Mouse (Mus musculus): Measurements from ENCODE around the gene Cdh24. TPM values are rescaled to one million over a fixed set of nuclear protein-coding genes. Genes with fewer than 3 reads are reported as not detected.

Gene Cdh24
- total and polyA plus RNA-seq, 3 experiments, result 0.18 to 1.1 (median 0.31) TPM

DNA sequence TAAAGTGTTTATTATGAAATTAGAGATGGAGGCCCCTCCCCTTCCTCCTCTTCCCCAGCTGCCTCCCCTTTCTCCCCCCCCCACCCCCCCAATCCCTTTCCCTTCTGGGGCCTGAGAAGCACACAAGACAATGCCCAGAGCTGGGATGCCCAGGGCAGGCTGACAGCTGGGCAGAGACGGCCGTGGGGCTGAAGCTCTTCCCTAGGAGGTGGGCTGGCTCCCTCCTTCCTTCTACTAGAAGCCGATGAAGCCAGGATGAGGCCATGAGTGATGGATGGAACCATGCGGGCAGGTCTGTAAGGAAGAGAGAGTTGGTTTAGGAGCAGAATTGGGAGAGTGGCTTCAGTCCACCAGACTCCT, 9.9 kb downstream of the Cdh24 start:
- Histone ChIP-seq H3K79me2 (replicated peaks; ENCODE audit: control insufficient read depth, insufficient read depth, low read length) (no peaks in the 10 kb centered on the region), H3K36me3 (ENCODE audit: control insufficient read depth, insufficient read depth, low read length) (no peaks in the 10 kb centered on the region), H3K27ac (no peak overlapping the region), H3K27me3 (ENCODE audit: control insufficient read depth, insufficient read depth, low read length) (no peaks in the 10 kb centered on the region), H3K9ac (ENCODE audit: low read depth, low read length) (no peak overlapping the region), H3K4me1 (ENCODE audit: control insufficient read depth, insufficient read depth, low read length) (no peaks in the 10 kb centered on the region), H3K4me3 (no peak overlapping the region)
- no peak for TF ChIP-seq EP300 (IDR thresholded peaks at IDR 0.05; ENCODE audit: insufficient read depth, low read depth, low read length)
- no peak for TF ChIP-seq CTCF (IDR thresholded peaks at IDR 0.05)
- TF ChIP-seq POLR2A (IDR thresholded peaks at IDR 0.05; ENCODE audit: insufficient read depth, low read depth, low read length), result no peak
- DNase-seq, result no peak
- intact Hi-C loops (cut with DNase I), result no loop called here
- WGBS, result 82% methylated on average over 4 of the region's 4 CpGs

DNA sequence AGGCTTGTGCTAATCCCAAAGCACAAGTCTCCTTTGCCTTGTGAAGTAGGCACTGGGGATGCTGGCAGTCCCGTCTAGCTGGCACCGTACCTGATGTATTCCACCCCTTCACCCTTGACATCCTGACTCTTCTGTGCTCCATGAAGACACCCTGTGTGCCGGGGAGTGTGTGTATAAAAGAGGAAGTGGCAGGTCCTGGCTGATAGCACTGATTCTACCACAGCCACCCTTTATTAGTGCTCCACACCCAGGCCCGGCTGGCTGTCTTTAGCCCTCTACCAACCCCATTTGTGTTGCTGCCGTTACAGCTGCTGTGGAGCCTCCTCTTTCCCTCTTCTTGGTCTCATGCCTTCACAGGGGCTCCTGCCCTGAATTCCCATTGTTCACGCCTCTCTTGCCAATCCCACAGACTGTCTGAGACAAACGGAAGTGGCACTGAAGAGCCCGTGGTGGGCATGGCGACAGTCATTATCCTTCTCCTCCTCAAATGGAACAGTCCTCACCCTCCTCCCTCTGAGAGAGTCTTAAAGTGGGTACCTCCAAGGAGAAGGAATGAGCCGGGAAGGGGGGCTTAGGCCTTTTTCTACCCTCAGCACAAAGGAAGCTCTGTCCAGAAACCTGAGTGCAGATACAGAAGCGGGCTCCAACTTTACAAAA, 10.5 kb downstream of the Cdh24 start:
- intact Hi-C loops (cut with DNase I), result no loop called here
- Histone ChIP-seq H3K79me2 (replicated peaks; ENCODE audit: control insufficient read depth, insufficient read depth, low read length) (no peaks in the 10 kb centered on the region), H3K27ac (no peak overlapping the region), H3K9ac (ENCODE audit: low read depth, low read length) (no peak overlapping the region), H3K4me3 (no peak overlapping the region), H3K36me3 (ENCODE audit: control insufficient read depth, insufficient read depth, low read length) (no peaks in the 10 kb centered on the region), H3K4me1 (ENCODE audit: control insufficient read depth, insufficient read depth, low read length) (no peaks in the 10 kb centered on the region), H3K27me3 (ENCODE audit: control insufficient read depth, insufficient read depth, low read length) (no peaks in the 10 kb centered on the region)
- DNase-seq, result no peak
- TF ChIP-seq EP300 (IDR thresholded peaks at IDR 0.05; ENCODE audit: insufficient read depth, low read depth, low read length), result no peak
- 77% methylated on average over 11 of the region's 11 CpGs for WGBS

DNA sequence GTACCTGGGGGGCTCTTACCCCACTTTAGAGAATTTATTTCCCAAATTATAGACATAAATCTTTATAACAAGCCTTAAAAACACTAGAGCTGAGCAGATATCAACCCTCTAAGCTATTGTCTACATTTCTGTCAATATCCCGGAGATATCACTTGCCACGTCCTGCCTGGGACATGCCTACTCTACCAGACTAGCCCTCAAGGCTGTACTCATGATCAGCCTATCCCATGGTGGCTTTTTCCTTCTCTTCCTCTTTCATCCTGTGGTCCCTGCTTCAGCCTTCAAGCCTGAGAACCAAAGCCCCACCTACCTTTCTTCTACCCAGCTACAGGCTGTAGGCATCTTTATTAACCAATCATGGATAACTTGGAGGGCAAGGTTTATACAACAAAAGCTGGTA, 11.4 kb downstream of the Cdh24 start:
- 86% methylated on average over 2 of the region's 2 CpGs for WGBS
- intact Hi-C loops (cut with DNase I), result no loop called here
- no peaks in the 10 kb centered on the region for H3K4me1 ChIP-seq (ENCODE audit: control insufficient read depth, insufficient read depth, low read length)
- no peak for TF ChIP-seq POLR2A (IDR thresholded peaks at IDR 0.05; ENCODE audit: insufficient read depth, low read depth, low read length)
- no peak for TF ChIP-seq CTCF (IDR thresholded peaks at IDR 0.05)
- no peak for TF ChIP-seq EP300 (IDR thresholded peaks at IDR 0.05; ENCODE audit: insufficient read depth, low read depth, low read length)
- no peaks in the 10 kb centered on the region for H3K79me2 ChIP-seq (replicated peaks; ENCODE audit: control insufficient read depth, insufficient read depth, low read length)
- H3K9ac ChIP-seq (ENCODE audit: low read depth, low read length), result no peak overlapping the region
- H3K36me3 ChIP-seq (ENCODE audit: control insufficient read depth, insufficient read depth, low read length), result no peaks in the 10 kb centered on the region
- no peak for DNase-seq
- H3K4me3 ChIP-seq, result no peak overlapping the region
- no peak overlapping the region for H3K27ac ChIP-seq
- H3K27me3 ChIP-seq (ENCODE audit: control insufficient read depth, insufficient read depth, low read length), result no peaks in the 10 kb centered on the region

DNA sequence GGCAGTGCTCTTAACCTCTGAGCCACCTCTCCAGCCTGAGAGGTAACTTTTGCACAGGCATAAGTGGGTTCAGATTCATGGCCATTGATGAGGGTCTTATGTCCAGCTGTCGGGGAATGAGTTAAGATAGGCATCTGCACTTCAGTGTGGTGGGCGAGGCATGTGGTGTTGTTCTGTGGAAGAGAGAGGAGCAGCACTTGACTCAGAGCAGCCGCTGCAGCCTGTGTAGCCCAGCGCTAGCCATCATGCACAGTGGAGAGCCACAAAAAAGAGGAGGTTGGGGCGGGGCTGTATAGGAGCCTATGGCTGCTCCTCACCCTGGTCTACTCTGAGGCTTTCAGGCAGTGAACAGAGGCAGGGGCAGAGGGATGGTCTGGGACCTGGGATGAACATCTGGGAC, 13.1 kb downstream of the Cdh24 start:
- no peak overlapping the region for H3K9ac ChIP-seq (ENCODE audit: low read depth, low read length)
- TF ChIP-seq POLR2A (IDR thresholded peaks at IDR 0.05; ENCODE audit: insufficient read depth, low read depth, low read length), result no peak
- no peak for TF ChIP-seq CTCF (IDR thresholded peaks at IDR 0.05)
- TF ChIP-seq EP300 (IDR thresholded peaks at IDR 0.05; ENCODE audit: insufficient read depth, low read depth, low read length), result no peak
- DNase-seq, result no peak
- H3K4me3 ChIP-seq, result no peak overlapping the region
- no peaks in the 10 kb centered on the region for H3K27me3 ChIP-seq (ENCODE audit: control insufficient read depth, insufficient read depth, low read length)
- intact Hi-C loops (cut with DNase I), result no loop called here
- H3K4me1 ChIP-seq (ENCODE audit: control insufficient read depth, insufficient read depth, low read length), result no peaks in the 10 kb centered on the region
- no peaks in the 10 kb centered on the region for H3K79me2 ChIP-seq (replicated peaks; ENCODE audit: control insufficient read depth, insufficient read depth, low read length)
- no peak overlapping the region for H3K27ac ChIP-seq
- WGBS, result 63% methylated on average over 5 of the region's 5 CpGs
- no peaks in the 10 kb centered on the region for H3K36me3 ChIP-seq (ENCODE audit: control insufficient read depth, insufficient read depth, low read length)

DNA sequence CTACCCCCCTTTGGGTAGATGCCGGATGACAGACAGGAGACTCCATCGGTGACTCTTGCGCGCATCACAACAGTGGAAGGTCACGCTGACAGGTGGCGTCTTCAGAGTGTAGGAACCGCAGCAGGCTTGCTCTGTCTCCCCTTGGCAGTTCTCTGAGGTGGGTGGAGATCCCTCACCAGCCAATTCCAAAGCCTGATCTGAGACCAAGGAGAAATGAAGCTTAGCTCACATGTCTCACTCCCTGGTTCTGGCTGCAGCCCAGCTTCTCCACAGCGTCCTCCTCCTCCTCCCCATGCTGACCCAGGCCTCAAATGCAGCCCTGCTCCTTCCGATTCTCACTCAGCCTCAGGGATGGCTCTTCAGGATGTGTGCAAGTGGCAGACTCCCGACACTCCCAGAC, 16.2 kb downstream of the Cdh24 start:
- H3K36me3 ChIP-seq (ENCODE audit: control insufficient read depth, insufficient read depth, low read length), result no peaks in the 10 kb centered on the region
- TF ChIP-seq CTCF (IDR thresholded peaks at IDR 0.05) (no peak), EP300 (IDR thresholded peaks at IDR 0.05; ENCODE audit: insufficient read depth, low read depth, low read length) (no peak), POLR2A (IDR thresholded peaks at IDR 0.05; ENCODE audit: insufficient read depth, low read depth, low read length) (no peak)
- no peak overlapping the region for H3K9ac ChIP-seq (ENCODE audit: low read depth, low read length)
- no peaks in the 10 kb centered on the region for H3K79me2 ChIP-seq (replicated peaks; ENCODE audit: control insufficient read depth, insufficient read depth, low read length)
- H3K27me3 ChIP-seq (ENCODE audit: control insufficient read depth, insufficient read depth, low read length), result no peaks in the 10 kb centered on the region
- 79% methylated on average over 10 of the region's 10 CpGs for WGBS
- intact Hi-C loops (cut with DNase I), result no loop called here
- DNase-seq, result no peak
- no peak overlapping the region for H3K4me3 ChIP-seq
- no peak overlapping the region for H3K27ac ChIP-seq
- H3K4me1 ChIP-seq (ENCODE audit: control insufficient read depth, insufficient read depth, low read length), result no peaks in the 10 kb centered on the region

DNA sequence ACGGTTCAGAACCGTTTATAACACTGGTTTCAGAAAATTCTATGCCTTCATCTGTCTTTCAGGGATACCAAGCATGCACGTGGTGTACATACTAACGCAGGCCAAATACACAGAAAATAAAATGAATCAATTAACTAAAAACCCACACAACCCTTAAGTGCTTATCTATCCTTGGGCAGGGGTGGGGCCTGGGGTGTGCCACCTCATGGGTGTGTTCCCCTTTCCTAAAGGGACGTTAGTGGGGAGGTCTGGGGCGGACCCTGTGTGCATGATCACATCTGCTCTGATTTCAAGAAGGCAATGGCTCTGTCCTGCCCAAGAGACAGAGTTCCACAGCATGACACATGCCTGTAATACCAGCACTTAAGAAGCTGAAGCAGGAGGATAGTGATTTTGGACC, 17.8 kb downstream of the Cdh24 start:
- no peak for DNase-seq
- Histone ChIP-seq H3K36me3 (ENCODE audit: control insufficient read depth, insufficient read depth, low read length) (no peaks in the 10 kb centered on the region), H3K9ac (ENCODE audit: low read depth, low read length) (no peak overlapping the region), H3K27me3 (ENCODE audit: control insufficient read depth, insufficient read depth, low read length) (no peaks in the 10 kb centered on the region), H3K27ac (no peak overlapping the region), H3K4me3 (no peak overlapping the region), H3K4me1 (ENCODE audit: control insufficient read depth, insufficient read depth, low read length) (no peaks in the 10 kb centered on the region), H3K79me2 (replicated peaks; ENCODE audit: control insufficient read depth, insufficient read depth, low read length) (no peaks in the 10 kb centered on the region)
- TF ChIP-seq EP300 (IDR thresholded peaks at IDR 0.05; ENCODE audit: insufficient read depth, low read depth, low read length) (no peak), POLR2A (IDR thresholded peaks at IDR 0.05; ENCODE audit: insufficient read depth, low read depth, low read length) (no peak), CTCF (IDR thresholded peaks at IDR 0.05) (no peak)
- intact Hi-C loops (cut with DNase I), result no loop called here
- 85% methylated on average over 6 of the region's 6 CpGs for WGBS
